Mouse (Mus musculus) heart, adult 2 months (tissue): ENCODE data around the gene Igsf9.

Experiments used
- CTCF ChIP-seq: fragments of 200-600 bp; IDR thresholded peaks from 2 replicates; pipeline ENCODE4 v1.8.1; 2022; ENCODE audit warnings: antibody characterized with exemption, mild to moderate bottlenecking, moderate library complexity
- EP300 ChIP-seq: fragments of 200-500 bp; IDR thresholded peaks from 2 replicates; pipeline ENCODE4 v1.6.1; 2011; ENCODE audit warnings: low read depth, low read length, control low read depth; ENCODE audit not compliant: insufficient read depth
- POLR2A ChIP-seq: fragments of 200-500 bp; IDR thresholded peaks from 2 replicates; pipeline ENCODE4 v1.6.1; 2011; ENCODE audit warnings: mild to moderate bottlenecking, low read depth, low read length, control low read depth; ENCODE audit not compliant: insufficient read depth

GRCm38 (mm10) chr1:172431836-172432586 is 49.6 kb upstream of the Igsf9 start:
- no peak for TF ChIP-seq CTCF
- 0 out of 2 replicates have a peak, but pooled peaks have one; percentile 37 for TF ChIP-seq EP300
- TF ChIP-seq POLR2A: no peak
